Mouse (Mus musculus) CH12.LX (cell line): ENCODE results near the gene Tmem81. TPM values are rescaled to one million over a fixed set of nuclear protein-coding genes. Genes with fewer than 3 reads are reported as not detected.

Experiments
- DNase-seq: peaks from one replicate; pipeline ENCODE4 v3.0.0-alpha.2; 2013; ENCODE audit errors: extremely low read depth
- H3K27ac ChIP-seq: 2 replicates; pipeline ENCODE4 v1.5.1; 2012; ENCODE audit warnings: low read depth, mild to moderate bottlenecking, control low read depth, moderate library complexity; ENCODE audit not compliant: insufficient read depth
- H3K27me3 ChIP-seq: replicated peaks from 2 replicates; pipeline ENCODE3; 2012; ENCODE audit warnings: inconsistent platforms
- H3K36me3 ChIP-seq, 2 experiments: replicated peaks in 1 of 2; 2 replicates each; pipeline versions ENCODE3 to v1.6.1; 2012; ENCODE audit warnings: inconsistent platforms in 1 of 2, low read length in 1 of 2, mild to moderate bottlenecking in 1 of 2, mixed read lengths in 1 of 2, moderate library complexity in 1 of 2; ENCODE audit not compliant: control insufficient read depth in 1 of 2, insufficient read depth in 1 of 2
- H3K4me1 ChIP-seq, 2 experiments: 2 replicates each; pipeline ENCODE4 v1.6.1; 2012; ENCODE audit warnings: inconsistent platforms in 1 of 2, moderate library complexity in 1 of 2; ENCODE audit not compliant: insufficient read depth in 2 of 2, control insufficient read depth in 1 of 2
- H3K4me2 ChIP-seq: 2 replicates; pipeline ENCODE4 v1.6.1; 2012; ENCODE audit warnings: low read depth, mild to moderate bottlenecking, control low read depth; ENCODE audit not compliant: poor library complexity, insufficient read depth, severe bottlenecking
- H3K4me3 ChIP-seq, 3 experiments: fragments of 150-350 bp in 1 of 3; sonication (generic) in 1 of 3; replicated peaks in 1 of 3; 2 replicates each; pipeline versions ENCODE3 to v1.5.1; 2011 to 2012; ENCODE audit warnings: low read depth in 2 of 3, low read length in 2 of 3, mild to moderate bottlenecking in 2 of 3, moderate library complexity in 2 of 3, control low read depth in 1 of 3, improper control_type of control experiment in 1 of 3, inconsistent platforms in 1 of 3, mixed read lengths in 1 of 3; ENCODE audit not compliant: poor library complexity in 1 of 3
- H3K79me2 ChIP-seq: replicated peaks from 2 replicates; pipeline ENCODE4 v1.6.1; 2012; ENCODE audit warnings: mild to moderate bottlenecking, moderate library complexity; ENCODE audit not compliant: control insufficient read depth, poor library complexity, insufficient read depth, severe bottlenecking; ENCODE audit errors: extremely low read depth
- H3K9ac ChIP-seq: 2 replicates; pipeline ENCODE4 v1.6.1; 2012; ENCODE audit warnings: low read depth, mild to moderate bottlenecking, control low read depth, moderate library complexity; ENCODE audit not compliant: insufficient read depth
- H3K9me3 ChIP-seq: replicated peaks from 2 replicates; pipeline ENCODE3; 2012; ENCODE audit warnings: low read length, inconsistent platforms, mixed read lengths
- BHLHE40 ChIP-seq: IDR thresholded peaks from 2 replicates; pipeline ENCODE4 v1.6.1; 2011; ENCODE audit warnings: mild to moderate bottlenecking, low read depth, low read length, improper control_type of control experiment
- CHD1 ChIP-seq: IDR thresholded peaks from 2 replicates; pipeline ENCODE4 v1.6.1; 2012; ENCODE audit warnings: low read depth, low read length, improper control_type of control experiment, inconsistent platforms
- CTCF ChIP-seq, 2 experiments: IDR thresholded peaks in 1 of 2; conservative IDR thresholded peaks in 1 of 2; 2 replicates each; pipeline ENCODE4 v1.5.1; 2011 to 2012; ENCODE audit warnings: low read depth in 2 of 2, low read length in 2 of 2, improper control_type of control experiment in 1 of 2, inconsistent platforms in 1 of 2, mild to moderate bottlenecking in 1 of 2, moderate library complexity in 1 of 2
- ELF1 ChIP-seq: IDR thresholded peaks from 2 replicates; pipeline ENCODE4 v1.6.1; 2014; ENCODE audit warnings: low read depth, mild to moderate bottlenecking, inconsistent platforms, low read length, improper control_type of control experiment
- EP300 ChIP-seq: IDR thresholded peaks from 2 replicates; pipeline ENCODE4 v1.6.1; 2011; ENCODE audit warnings: low read length, improper control_type of control experiment
- GABPA ChIP-seq: IDR thresholded peaks from 2 replicates; pipeline ENCODE4 v1.6.1; 2012; ENCODE audit warnings: low read depth, low read length, improper control_type of control experiment, inconsistent platforms; ENCODE audit not compliant: insufficient replicate concordance
- HCFC1 ChIP-seq: IDR thresholded peaks from 2 replicates; pipeline ENCODE4 v1.6.1; 2012; ENCODE audit warnings: low read depth, mild to moderate bottlenecking, inconsistent platforms, low read length, improper control_type of control experiment
- IRF4 ChIP-seq: IDR thresholded peaks from 2 replicates; pipeline ENCODE4 v1.6.1; 2014; ENCODE audit warnings: low read depth, mild to moderate bottlenecking, inconsistent platforms, low read length, improper control_type of control experiment
- KAT2A ChIP-seq: IDR thresholded peaks from 2 replicates; pipeline ENCODE4 v1.6.1; 2012; ENCODE audit warnings: low read length, improper control_type of control experiment, inconsistent platforms; ENCODE audit not compliant: insufficient replicate concordance
- MAFK ChIP-seq: IDR thresholded peaks from 2 replicates; pipeline ENCODE4 v1.6.1; 2011; ENCODE audit warnings: low read length, improper control_type of control experiment; ENCODE audit not compliant: insufficient replicate concordance
- MAX ChIP-seq: IDR thresholded peaks from 2 replicates; pipeline ENCODE4 v1.6.1; 2011; ENCODE audit warnings: low read length, improper control_type of control experiment
- MAZ ChIP-seq: IDR thresholded peaks from 2 replicates; pipeline ENCODE4 v1.6.1; 2012; ENCODE audit warnings: low read depth, mild to moderate bottlenecking, inconsistent platforms, low read length, improper control_type of control experiment, moderate library complexity
- MXI1 ChIP-seq: IDR thresholded peaks from 2 replicates; pipeline ENCODE4 v1.6.1; 2011; ENCODE audit warnings: mild to moderate bottlenecking, low read depth, low read length, improper control_type of control experiment
- POLR2A ChIP-seq: IDR thresholded peaks from 2 replicates; pipeline ENCODE4 v1.6.1; 2011; ENCODE audit warnings: low read depth, mild to moderate bottlenecking, improper control_type of control experiment, low read length
- POLR2AphosphoS2 ChIP-seq: IDR thresholded peaks from 2 replicates; pipeline ENCODE4 v1.6.1; 2011; ENCODE audit warnings: low read depth, low read length, improper control_type of control experiment
- RCOR1 ChIP-seq: conservative IDR thresholded peaks from 2 replicates; pipeline ENCODE4 v1.6.1; 2012; ENCODE audit warnings: low read depth, mild to moderate bottlenecking, inconsistent platforms, low read length, improper control_type of control experiment
- SIN3A ChIP-seq: IDR thresholded peaks from 2 replicates; pipeline ENCODE4 v1.6.1; 2012; ENCODE audit warnings: low read length, improper control_type of control experiment, inconsistent platforms
- TCF12 ChIP-seq: IDR thresholded peaks from 2 replicates; pipeline ENCODE4 v1.6.1; 2014; ENCODE audit warnings: low read depth, mild to moderate bottlenecking, inconsistent platforms, low read length, improper control_type of control experiment
- USF2 ChIP-seq: conservative IDR thresholded peaks from 2 replicates; pipeline ENCODE4 v1.6.1; 2011; ENCODE audit warnings: low read depth, low read length, improper control_type of control experiment
- ZKSCAN1 ChIP-seq: IDR thresholded peaks from 2 replicates; pipeline ENCODE4 v1.6.1; 2012; ENCODE audit warnings: low read depth, inconsistent platforms, low read length, improper control_type of control experiment, borderline replicate concordance
- ZNF384 ChIP-seq: IDR thresholded peaks from 2 replicates; pipeline ENCODE4 v1.6.1; 2012; ENCODE audit warnings: low read depth, low read length, improper control_type of control experiment, inconsistent platforms
- dilution Hi-C: fragments of 300-500 bp; cut with MboI; formaldehyde crosslinking; loops from 2 replicates; pipeline ENCODE4 v1.14.3; 2020; ENCODE audit warnings: low sequenced_read_pairs; ENCODE audit not compliant: extremely low pct_unique_long_range_greater_than_20kb, extremely low pct_ligation_motif_present
- in situ Hi-C: fragments of 300-500 bp; cut with MboI; formaldehyde crosslinking; loops from 3 replicates; pipeline ENCODE4 v1.14.3; 2019; ENCODE audit warnings: low sequenced_read_pairs, low pct_ligation_motif_present, low pct_unique_long_range_greater_than_20kb, mixed read lengths
- polyA plus RNA-seq: library from polyadenylated mRNA; unstranded; fragments of >175 nt; gene quantifications from 2 replicates; pipeline ENCODE4 v1.2.1, GENCODE M21; 2012; ENCODE audit warnings: low read depth; ENCODE audit not compliant: insufficient read length
- total RNA-seq, 2 experiments: library from RNA; depleted of rRNA; stranded (reverse); fragments of 300-350 nt in 1 of 2; fragments of >200 nt in 1 of 2; gene quantifications; 2 replicates each; pipeline ENCODE4 v1.2.3; 2012 to 2014

The Tmem81 gene
- total and polyA plus RNA-seq, 3 experiments = 2.2 to 3.3 (median 2.8) TPM

- no peaks in the 10 kb centered on the region for H3K36me3 ChIP-seq
- no peak overlapping the region for H3K4me3 ChIP-seq
- no peak overlapping the region for H3K27ac ChIP-seq
- peaks cover 66% of the 10 kb centered on the region for H3K27me3 ChIP-seq
- H3K9me3 ChIP-seq = no peaks in the 10 kb centered on the region
- in situ Hi-C loops (no loop called here), dilution Hi-C loops (no loop called here)
- no peak for DNase-seq
- H3K4me1 ChIP-seq = peaks cover 29 to 50% of the 10 kb centered on the region in 2 experiments
- no peak overlapping the region for H3K9ac ChIP-seq
- no peaks in the 10 kb centered on the region for H3K79me2 ChIP-seq
- no peak overlapping the region for H3K4me2 ChIP-seq
- TF ChIP-seq BHLHE40 (no peak), SIN3A (no peak), HCFC1 (no peak), CTCF (conservative IDR thresholded peaks at IDR 0.05 in 1 of 2, IDR thresholded peaks at IDR 0.05 in 1 of 2; ENCODE audit: low read depth in 2 of 2, low read length in 2 of 2) (no peak), MAFK (no peak)
Observed at GRCm38 (mm10) chr1:132537736-132538135, 31.7 kb downstream of the Tmem81 start.

- H3K4me2 ChIP-seq = no peak overlapping the region
- peaks cover 10 to 28% of the 10 kb centered on the region in 2 experiments for H3K4me1 ChIP-seq
- DNase-seq = no peak
- TF ChIP-seq BHLHE40 = no peak
- TF ChIP-seq ZNF384 = no peak
- no peak for TF ChIP-seq EP300
- no peak for TF ChIP-seq RCOR1
- TF ChIP-seq ZKSCAN1 = no peak
- TF ChIP-seq KAT2A = no peak
- no peak for TF ChIP-seq POLR2AphosphoS2
- no peak for TF ChIP-seq MAZ
- dilution Hi-C loops = no loop called here
- H3K9me3 ChIP-seq = no peaks in the 10 kb centered on the region
- no peak overlapping the region for H3K4me3 ChIP-seq
- no peaks in the 10 kb centered on the region for H3K79me2 ChIP-seq
- no peak overlapping the region for H3K27ac ChIP-seq
- no peak overlapping the region for H3K9ac ChIP-seq
- in situ Hi-C loops = no loop called here
- H3K36me3 ChIP-seq = no peaks in the 10 kb centered on the region
- peaks cover 77% of the 10 kb centered on the region for H3K27me3 ChIP-seq
Observed at GRCm38 (mm10) chr1:132540701-132541100, 34.7 kb downstream of the Tmem81 start.

GRCm38 (mm10) chr1:132541171-132541823 is 35.3 kb downstream of the Tmem81 start:
- Histone ChIP-seq H3K9me3 (no peaks in the 10 kb centered on the region), H3K4me1 (peaks cover 10 to 25% of the 10 kb centered on the region in 2 experiments), H3K79me2 (no peaks in the 10 kb centered on the region), H3K4me3 (no peak overlapping the region), H3K4me2 (0 out of 2 replicates have a peak overlapping the region, but pooled peaks have one; percentile 9), H3K36me3 (no peaks in the 10 kb centered on the region), H3K27ac (no peak overlapping the region), H3K9ac (no peak overlapping the region), H3K27me3 (peaks cover 79% of the 10 kb centered on the region)
- in situ Hi-C loops (no loop called here), dilution Hi-C loops (no loop called here)
- TF ChIP-seq SIN3A (0 out of 2 replicates have a peak, but pooled peaks have one; percentile 41), CTCF (conservative IDR thresholded peaks at IDR 0.05 in 1 of 2, IDR thresholded peaks at IDR 0.05 in 1 of 2; ENCODE audit: low read depth in 2 of 2, low read length in 2 of 2) (no peak), MAFK (no peak), GABPA (no peak), USF2 (no peak), MAX (no peak), EP300 (no peak), KAT2A (no peak), MXI1 (no peak), TCF12 (no peak), CHD1 (no peak), POLR2A (no peak), ELF1 (0 out of 2 replicates have a peak, but pooled peaks have one; percentile 19), IRF4 (peak; percentile 52; the same call in 1 of the 2 replicates)
- peak; percentile 49 for DNase-seq
